Mouse (Mus musculus) c-Kit-positive CD71-positive TER-119-negative erythroid progenitor cells, embryonic 14.5 days (primary cell): ENCODE measurements around the gene Epha2.

Experiments used
- DNase-seq: peaks from one replicate; pipeline ENCODE4 v3.0.0-alpha.2; 2013; ENCODE audit warnings: low read depth

The Epha2 gene

DNA sequence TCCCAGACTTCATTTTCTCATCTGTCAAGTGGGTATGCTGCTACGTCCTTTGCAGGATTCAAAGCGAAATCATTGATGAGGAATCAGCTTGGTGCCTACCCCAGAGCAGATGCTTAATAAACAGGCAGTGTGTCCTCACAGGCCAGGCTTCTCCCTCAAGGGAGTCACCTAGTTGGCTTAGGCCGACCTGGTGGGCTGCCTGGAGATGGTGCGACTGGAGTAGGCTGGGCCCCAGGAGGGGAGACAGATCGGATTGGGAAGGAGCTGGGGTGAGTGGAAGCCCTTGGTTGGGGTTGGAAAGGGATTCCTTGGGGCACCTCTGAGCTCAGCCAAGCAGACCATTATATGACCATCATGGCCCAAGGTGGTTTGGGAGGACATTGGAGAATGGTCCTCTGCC, 71.4 kb downstream of the Epha2 start:
- no peak for DNase-seq
